Mouse (Mus musculus) intestine, embryonic 15.5 days (tissue): Measurements from ENCODE around the gene Nkx1-1. TPM values are rescaled to one million over a fixed set of nuclear protein-coding genes. Genes with fewer than 3 reads are reported as not detected.
A peak's percentile ranks its signal among the peaks of the same experiment; 100 is the strongest.

Experiments
- ATAC-seq: fragments of 200-750 bp; cut with Nextera tagmentation; 2 replicates; pipeline ENCODE4 v1.8.0; 2017; ENCODE audit warnings: moderate TSS enrichment, moderate library complexity
- H3K27ac ChIP-seq: fragments of 300-500 bp; sonication (generic); 2 replicates; pipeline ENCODE4 v1.5.1; 2015; ENCODE audit warnings: mild to moderate bottlenecking, inconsistent platforms
- H3K27me3 ChIP-seq: fragments of 300-500 bp; sonication (generic); replicated peaks from 2 replicates; pipeline ENCODE4 v1.6.1; 2015; ENCODE audit warnings: inconsistent platforms
- H3K36me3 ChIP-seq: fragments of 300-500 bp; sonication (generic); 2 replicates; pipeline ENCODE4 v1.6.1; 2015; ENCODE audit warnings: inconsistent platforms
- H3K4me1 ChIP-seq: fragments of 300-500 bp; sonication (generic); replicated peaks from 2 replicates; pipeline ENCODE4 v1.6.1; 2015; ENCODE audit warnings: inconsistent platforms
- H3K4me2 ChIP-seq: fragments of 300-500 bp; sonication (generic); replicated peaks from 2 replicates; pipeline ENCODE4 v1.6.1; 2015; ENCODE audit warnings: mild to moderate bottlenecking, inconsistent platforms
- H3K4me3 ChIP-seq: fragments of 300-500 bp; sonication (generic); replicated peaks from 2 replicates; pipeline ENCODE4 v1.5.1; 2015; ENCODE audit warnings: inconsistent platforms
- H3K9ac ChIP-seq: fragments of 300-500 bp; sonication (generic); 2 replicates; pipeline ENCODE4 v1.6.1; 2015; ENCODE audit warnings: inconsistent platforms
- H3K9me3 ChIP-seq: fragments of 300-500 bp; sonication (generic); 2 replicates; pipeline ENCODE4 v1.6.1; 2016; ENCODE audit warnings: inconsistent platforms
- WGBS: fragments of 180-500 bp; shearing (Covaris S2); methylation state at CpG from one replicate; pipeline ENCODE4 v1.1.7; 2015; 5-methylcytosine and 5-hydroxymethylcytosine counted together
- polyA plus RNA-seq: library from polyadenylated mRNA; unstranded; fragments of >200 nt; fragmentation: Nextera tagmentation; extraction: Ambion mirVana; gene quantifications from 2 replicates; pipeline ENCODE4 v1.2.1, GENCODE M21; 2015

Nkx1-1 gene
- polyA plus RNA-seq, 1 experiment from 2014 or later, result not detected

DNA sequence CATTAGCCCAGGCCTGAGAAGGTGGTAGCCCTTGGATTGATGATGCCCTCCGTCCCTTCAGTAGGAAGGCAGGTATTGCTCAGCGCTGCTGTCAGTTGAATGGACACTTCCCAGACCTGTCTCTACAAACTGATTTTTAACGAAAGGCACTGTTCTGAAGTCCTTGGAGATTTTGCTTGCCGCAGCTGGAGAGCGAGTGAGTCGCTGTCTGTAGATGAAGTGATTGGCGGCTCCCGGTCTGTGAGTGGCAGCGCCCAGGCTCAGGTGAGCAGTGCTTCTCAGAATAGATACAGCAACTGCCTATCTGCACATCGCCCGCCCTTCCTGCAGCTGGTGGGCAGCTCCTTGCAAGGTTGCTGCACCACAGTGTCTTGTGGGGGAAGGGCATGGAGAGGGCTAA, 38.1 kb downstream of the Nkx1-1 start:
- Histone ChIP-seq H3K4me3 (no peak overlapping the region), H3K27ac (no peak overlapping the region), H3K27me3 (no peaks in the 10 kb centered on the region), H3K4me2 (no peak overlapping the region), H3K4me1 (no peaks in the 10 kb centered on the region), H3K36me3 (no peaks in the 10 kb centered on the region; the same call in 1 of the 2 replicates), H3K9ac (no peak overlapping the region), H3K9me3 (no peaks in the 10 kb centered on the region)
- no peak for ATAC-seq
- 91% methylated on average over 11 of the region's 11 CpGs for WGBS

DNA sequence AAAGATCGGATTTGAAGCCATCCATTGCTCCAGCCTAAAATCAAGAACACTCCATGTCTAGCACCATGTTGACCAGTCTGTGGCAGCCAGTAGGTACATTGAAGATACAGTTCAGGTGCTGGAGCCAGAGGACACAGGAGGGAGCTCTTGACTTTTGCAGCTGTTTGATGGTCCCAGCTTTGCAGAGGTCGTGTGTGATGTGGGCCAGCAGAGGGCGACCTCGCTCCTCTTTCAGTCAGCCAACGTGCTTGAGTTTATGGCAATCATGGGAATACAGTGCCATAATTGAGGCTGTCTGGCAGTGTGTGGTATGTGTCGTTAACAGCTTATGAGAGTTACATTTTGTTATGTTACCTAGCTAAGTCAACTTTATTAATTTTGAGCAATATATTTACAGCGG, 40.0 kb downstream of the Nkx1-1 start:
- WGBS, result 17% methylated on average over 7 of the region's 7 CpGs
- Histone ChIP-seq H3K36me3 (no peaks in the 10 kb centered on the region; the same call in 1 of the 2 replicates), H3K27me3 (no peaks in the 10 kb centered on the region), H3K4me3 (no peak overlapping the region), H3K9ac (no peak overlapping the region), H3K9me3 (no peaks in the 10 kb centered on the region), H3K4me1 (no peaks in the 10 kb centered on the region), H3K4me2 (no peak overlapping the region), H3K27ac (no peak overlapping the region)
- ATAC-seq, result peak; percentile 51

DNA sequence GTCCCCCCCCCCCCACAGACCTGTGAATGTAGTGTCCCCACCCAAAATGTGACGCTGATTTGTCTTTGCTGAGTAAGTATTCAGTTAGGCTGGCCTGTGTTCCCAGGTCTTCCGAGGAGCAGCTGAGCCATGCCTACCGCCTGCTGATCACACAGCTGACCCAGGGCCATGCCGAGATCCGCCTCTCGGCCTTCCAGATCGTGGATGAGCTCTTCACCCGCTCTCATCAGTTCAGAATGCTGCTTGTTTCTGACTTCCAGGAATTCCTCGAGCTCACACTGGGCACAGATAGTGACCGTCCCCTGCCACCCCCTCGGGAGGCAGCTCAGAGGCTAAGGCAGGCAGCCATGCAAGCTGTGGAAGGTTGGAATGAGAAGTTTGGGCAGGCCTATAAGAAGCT, 46.2 kb downstream of the Nkx1-1 start:
- WGBS, result 84% methylated on average over 11 of the region's 11 CpGs
- H3K36me3 ChIP-seq, result 0 out of 2 replicates have a peak, but pooled peaks cover 5% of the 10 kb centered on the region
- H3K4me3 ChIP-seq, result no peak overlapping the region

More for the DNA sequence above, 46.2 kb downstream of the Nkx1-1 start:
- H3K4me1 ChIP-seq, result no peaks in the 10 kb centered on the region
- H3K27ac ChIP-seq, result no peak overlapping the region
- ATAC-seq, result no peak
- no peak overlapping the region for H3K4me2 ChIP-seq
- H3K9ac ChIP-seq, result no peak overlapping the region
- H3K9me3 ChIP-seq, result no peaks in the 10 kb centered on the region
- H3K27me3 ChIP-seq, result no peaks in the 10 kb centered on the region

Other genes with a start within 250 kb of the Nkx1-1 start
- 23.7 and 26.0 TPM in 2 replicates for gene Spon2, start 215.5 kb downstream of the Nkx1-1 start, polyA plus RNA-seq
- 275 and 293 TPM in 2 replicates for gene Ctbp1, start 159.0 kb downstream of the Nkx1-1 start, polyA plus RNA-seq
- 126 and 128 TPM in 2 replicates for gene Maea, start 98.5 kb downstream of the Nkx1-1 start, polyA plus RNA-seq
- 6.7 and 6.8 TPM in 2 replicates for gene Uvssa, start 55.4 kb downstream of the Nkx1-1 start, polyA plus RNA-seq
- gene Fam53a, start 195.7 kb upstream of the Nkx1-1 start, polyA plus RNA-seq, result 51.7 and 52.7 TPM in 2 replicates
- 0.26 and 0.30 TPM in 2 replicates for gene Gm9903, start 195.9 kb upstream of the Nkx1-1 start, polyA plus RNA-seq
- gene Slbp, start 218.6 kb upstream of the Nkx1-1 start, polyA plus RNA-seq, result 196 and 228 TPM in 2 replicates
- 148 and 172 TPM in 2 replicates for gene Tacc3, start 224.2 kb upstream of the Nkx1-1 start, polyA plus RNA-seq
- 31.8 and 33.1 TPM in 2 replicates for gene Tmem129, start 224.4 kb upstream of the Nkx1-1 start, polyA plus RNA-seq